Mouse (Mus musculus): ENCODE measurements at regions not wholly inside any gene's neighbourhood (a gene's known extent, or its start where the extent isn't known, plus 50 kb on each side); places are given as distances from the start of the nearest gene placed in this dataset.

GRCm38 (mm10) chr2:8628007-8628406 is 1118.6 kb upstream of the Celf2 start:
- DNase-seq (ENCODE audit: low spot score), result no peak

- no peak for DNase-seq (ENCODE audit: low spot score)
Observed at GRCm38 (mm10) chr2:8628485-8629208, 1119.3 kb upstream of the Celf2 start.

DNA sequence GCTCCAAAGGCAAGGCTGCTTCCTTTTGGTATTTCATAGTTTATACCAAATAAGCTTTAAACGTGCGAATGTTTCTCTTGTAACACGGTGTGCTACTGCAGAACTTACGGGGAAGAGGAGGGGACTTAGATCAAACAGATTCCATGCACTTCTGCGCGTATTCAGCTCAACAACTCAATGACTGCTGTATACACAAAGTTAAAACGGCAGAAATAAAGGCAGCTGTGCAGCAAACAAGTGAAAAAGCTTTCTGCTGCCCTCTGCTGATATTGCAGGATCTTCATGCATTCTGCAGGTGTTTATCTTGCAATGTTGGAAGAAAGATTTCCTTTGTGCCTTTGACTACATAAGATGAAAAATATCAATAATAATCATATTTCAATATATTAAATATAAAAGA is 1128.7 kb upstream of the Celf2 start:
- DNase-seq (ENCODE audit: low spot score), result peak; percentile 4

DNA sequence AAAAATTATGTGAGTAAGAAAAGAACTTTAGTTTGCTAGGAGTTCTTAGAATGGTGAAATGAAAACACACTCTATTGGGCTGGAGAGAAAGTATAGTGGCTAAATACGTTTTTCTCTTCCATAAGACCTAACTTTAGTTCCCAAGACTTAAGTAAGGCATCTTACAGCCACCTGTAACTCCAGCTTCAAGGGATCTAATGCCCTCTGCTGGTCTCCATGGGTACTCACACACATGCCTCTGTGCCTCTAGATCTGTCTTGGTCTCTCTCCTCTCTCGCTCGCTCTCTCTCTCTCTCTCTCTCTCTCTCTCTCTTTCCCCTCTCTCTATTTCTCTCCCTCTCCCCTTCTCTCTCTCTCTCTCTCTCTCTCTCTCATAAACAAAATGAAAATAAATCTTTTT is 1129.9 kb upstream of the Celf2 start:
- peak; percentile 67 for DNase-seq (ENCODE audit: low spot score)

GRCm38 (mm10) chr2:8645463-8645862 is 1136.1 kb upstream of the Celf2 start:
- peak; percentile 53 for DNase-seq (ENCODE audit: low spot score)

- DNase-seq (ENCODE audit: low spot score), result no peak
Observed at GRCm38 (mm10) chr2:8660544-8660943, 1151.2 kb upstream of the Celf2 start.

GRCm38 (mm10) chr2:8673751-8674378 is 1164.5 kb upstream of the Celf2 start:
- DNase-seq (ENCODE audit: low spot score), result peak; percentile 89

DNA sequence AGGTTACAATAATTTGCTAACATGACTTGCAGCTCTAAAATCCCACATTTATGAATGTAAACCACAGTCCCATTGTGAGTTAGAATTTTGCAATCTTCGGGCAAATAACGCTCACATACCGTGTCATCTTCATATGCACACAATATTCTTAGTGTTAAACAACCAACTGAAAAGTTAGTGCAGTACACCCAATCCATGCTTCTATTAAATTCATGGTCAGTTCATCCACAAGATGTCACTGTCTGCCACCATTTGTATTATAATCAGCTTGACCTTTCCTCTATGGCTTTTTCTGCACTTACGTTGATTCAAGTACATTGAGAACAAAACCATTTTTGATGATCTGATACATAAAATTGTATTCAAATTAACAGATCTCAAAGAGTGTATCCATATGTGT is 1166.2 kb upstream of the Celf2 start:
- DNase-seq (ENCODE audit: low spot score), result peak; percentile 62

DNA sequence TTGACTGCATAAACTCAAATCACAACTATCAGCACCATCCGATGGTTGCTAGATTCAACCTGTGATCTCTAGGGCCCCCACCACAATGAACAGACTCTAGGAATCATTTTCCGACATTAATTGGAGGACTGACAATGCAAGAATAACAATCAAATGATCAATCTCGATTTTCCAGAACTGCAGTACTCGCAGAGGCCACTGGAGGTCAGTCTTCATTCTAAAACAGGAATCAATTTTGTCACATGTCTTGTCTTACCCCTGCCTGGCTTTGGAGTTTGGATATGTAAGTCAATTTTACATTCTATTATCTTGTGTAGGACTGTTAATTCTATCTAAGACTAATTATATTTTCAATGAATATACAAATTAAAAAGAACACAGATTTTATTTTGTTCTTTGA is 1167.2 kb upstream of the Celf2 start:
- DNase-seq (ENCODE audit: low spot score), result peak; percentile 46

DNA sequence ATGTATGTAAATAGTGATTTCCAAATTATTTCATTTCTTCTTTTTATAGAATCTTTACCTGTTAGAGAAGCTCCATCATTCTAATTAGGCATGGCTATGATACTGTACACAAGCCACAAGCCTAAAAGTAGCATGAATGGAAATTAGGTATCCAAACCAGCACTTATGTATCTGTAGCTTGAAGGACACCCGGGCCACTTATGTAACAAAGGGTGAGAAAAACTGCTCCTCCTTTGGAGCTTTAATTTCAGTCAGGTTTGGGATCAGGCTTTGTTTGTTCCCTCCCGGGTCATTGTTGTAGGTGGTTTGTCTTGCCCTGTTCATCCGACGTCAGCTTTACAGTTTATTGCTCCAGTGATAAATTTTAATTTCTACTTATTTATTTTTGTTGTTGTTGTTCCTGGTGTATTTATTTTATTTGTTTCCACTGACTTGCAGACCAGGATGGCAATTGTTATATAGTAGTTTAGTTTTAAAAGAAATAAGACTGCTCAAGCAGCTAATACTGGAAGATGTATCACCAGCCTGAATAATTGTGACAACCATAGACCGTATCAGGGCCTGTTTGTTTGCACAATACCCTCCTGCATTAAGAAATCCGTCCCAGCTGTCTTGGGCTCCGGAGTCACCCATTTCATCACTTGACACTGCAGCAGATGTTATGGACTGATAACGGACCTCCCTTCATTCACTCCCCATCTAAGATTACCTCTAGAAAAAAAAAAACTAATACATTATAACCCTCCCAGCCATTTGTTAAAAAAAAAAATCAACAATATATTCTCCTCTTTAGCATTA is 1181.7 kb upstream of the Celf2 start:
- no peak for DNase-seq (ENCODE audit: low spot score)

GRCm38 (mm10) chr2:8729306-8729705 is 1151.7 kb upstream of the 4930412O13Rik start:
- DNase-seq (ENCODE audit: low spot score), result no peak

DNA sequence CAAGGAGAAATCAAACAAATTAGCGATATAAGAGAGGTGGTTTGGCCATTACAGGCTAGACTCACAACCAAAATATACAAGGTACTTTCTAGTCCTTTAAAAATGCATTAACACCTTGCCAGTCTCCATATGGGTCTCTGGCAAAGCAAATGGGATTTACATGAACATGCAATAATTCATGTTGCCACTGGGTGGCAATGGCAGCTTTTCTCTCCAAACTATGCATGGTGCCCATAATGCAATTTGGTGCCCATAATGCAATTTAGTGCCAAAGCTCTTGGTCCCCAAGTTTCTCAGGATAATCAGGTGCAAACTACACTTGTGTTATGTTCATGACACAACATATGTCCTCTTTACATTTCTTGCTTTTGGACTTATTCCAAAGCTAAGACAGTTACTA is 1126.9 kb upstream of the 4930412O13Rik start:
- DNase-seq (ENCODE audit: low spot score), result peak; percentile 65

DNA sequence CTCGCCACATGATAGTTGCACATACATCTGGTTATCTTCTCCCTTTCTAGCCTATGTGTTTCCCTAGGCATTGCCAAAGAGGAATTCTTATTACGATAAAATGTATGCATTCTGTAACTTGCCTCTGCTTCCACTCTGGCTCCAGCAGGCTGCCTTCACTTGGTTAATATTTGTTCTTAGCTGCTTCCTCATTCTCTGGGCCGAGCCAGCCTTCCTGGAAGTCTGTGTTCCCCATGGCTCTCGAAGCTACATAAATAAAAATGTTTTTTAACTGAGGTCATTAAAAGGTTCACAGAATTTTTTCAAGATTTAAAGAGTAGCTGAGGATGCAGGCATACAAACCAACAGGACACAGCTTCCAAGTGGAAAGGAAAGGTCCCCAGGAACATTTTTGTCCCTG is 1124.5 kb upstream of the 4930412O13Rik start:
- no peak for DNase-seq (ENCODE audit: low spot score)

DNA sequence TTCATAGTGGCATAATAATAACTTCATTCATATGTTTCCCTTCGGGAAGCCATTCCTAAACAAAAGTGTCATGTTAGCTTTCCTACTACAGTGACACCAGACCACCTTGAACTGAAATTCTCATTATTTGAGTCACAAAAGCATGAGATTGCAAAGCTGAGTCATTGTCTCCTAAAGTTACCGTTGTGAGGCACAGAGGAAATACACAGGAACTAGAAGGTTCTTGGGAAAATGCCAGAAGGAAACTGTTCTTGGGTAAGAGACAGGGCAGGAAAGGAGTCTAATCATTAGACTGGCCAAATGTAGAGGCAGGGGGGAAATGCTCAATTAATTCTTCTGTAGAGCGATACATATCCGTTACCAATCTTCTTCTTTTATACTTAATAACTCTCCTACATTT is 1110.4 kb upstream of the 4930412O13Rik start:
- no peak for DNase-seq (ENCODE audit: low spot score)

GRCm38 (mm10) chr2:8781152-8781935 is 1099.7 kb upstream of the 4930412O13Rik start:
- no peak for DNase-seq (ENCODE audit: low spot score)

GRCm38 (mm10) chr2:8782225-8782624 is 1098.8 kb upstream of the 4930412O13Rik start:
- DNase-seq (ENCODE audit: low spot score), result no peak

GRCm38 (mm10) chr2:8802061-8802460 is 1079.0 kb upstream of the 4930412O13Rik start:
- peak; percentile 12 for DNase-seq (ENCODE audit: low spot score)

GRCm38 (mm10) chr2:8809609-8810008 is 1071.4 kb upstream of the 4930412O13Rik start:
- no peak for DNase-seq (ENCODE audit: low spot score)

- peak; percentile 20 for DNase-seq (ENCODE audit: low spot score)
Observed at GRCm38 (mm10) chr2:8818127-8818526, 1062.9 kb upstream of the 4930412O13Rik start.

DNA sequence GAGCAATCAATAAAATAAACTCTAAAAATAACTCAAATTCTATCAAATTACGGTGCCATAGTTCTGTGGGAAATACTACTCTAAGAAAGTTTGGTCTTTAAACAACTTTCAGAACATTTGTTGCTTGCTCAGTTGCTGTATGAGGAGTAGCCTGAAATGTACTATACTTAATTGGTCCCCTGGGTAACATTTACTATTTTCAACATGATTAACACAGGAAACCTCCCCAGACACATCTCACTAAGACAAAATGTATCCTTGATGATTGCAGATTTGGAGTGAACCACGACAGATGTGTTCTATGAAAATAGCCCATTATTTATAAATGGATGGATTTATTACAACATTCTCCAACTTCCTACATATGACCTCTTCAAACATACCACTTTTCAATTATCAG is 1055.6 kb upstream of the 4930412O13Rik start:
- DNase-seq (ENCODE audit: low spot score), result no peak
